Mouse (Mus musculus) gastrocnemius, postnatal 36 days (tissue): Measurements from ENCODE around the gene Grn. TPM values are rescaled to one million over a fixed set of nuclear protein-coding genes. Genes with fewer than 3 reads are reported as not detected.
A peak's percentile ranks its signal among the peaks of the same experiment; 100 is the strongest.

Experiments used
- DNase-seq, 2 experiments: peaks; one replicate each; pipeline ENCODE4 v3.0.0; 2022
- intact Hi-C: fragments of 180-260 bp; cut with DNase I; formaldehyde crosslinking; loops from one replicate; pipeline ENCODE4 v1.15.1; 2025
- microRNA-seq, 2 experiments: library from miRNA; unstranded; fragments of <30 nt; microRNA quantifications; one replicate each; pipeline ENCODE4 v1.2.0; 2021
- total RNA-seq, 2 experiments: library from RNA; stranded (reverse); gene quantifications; 2 replicates each; pipeline ENCODE4 v1.2.3; 2021

Grn gene
- total RNA-seq, 2 experiments from 2014 or later = 23.5 to 24.8 TPM

- intact Hi-C loops = no loop called here
- DNase-seq = no peak
These were observed 34.8 kb downstream of the Grn start for GRCm38 (mm10) chr11:102464901-102465300.

GRCm38 (mm10) chr11:102465713-102466436, 35.8 kb downstream of the Grn start:
- DNase-seq = peak; percentile 50 to 51
- intact Hi-C loops = no loop called here

GRCm38 (mm10) chr11:102467041-102467631, 37.0 kb downstream of the Grn start:
- peak; percentile 98 to 99 for DNase-seq
- intact Hi-C loops = no loop called here

GRCm38 (mm10) chr11:102469648-102470357, 39.7 kb downstream of the Grn start, which contains the start of gene Itga2b:
Gene Itga2b (minus strand): TSS chr11:102470122.
- intact Hi-C loops = no loop called here
- DNase-seq = no peak

GRCm38 (mm10) chr11:102475027-102475426, 44.9 kb downstream of the Grn start:
- no peak for DNase-seq
- intact Hi-C loops = no loop called here

- DNase-seq = no peak
- intact Hi-C loops = loop anchor here (2.0 kb wide), 1 partner anchor 102 kb away; no protein-coding TSS in a partner anchor
These were observed 48.6 kb downstream of the Grn start for GRCm38 (mm10) chr11:102478671-102479070.

GRCm38 (mm10) chr11:102479581-102479980, 49.5 kb downstream of the Grn start:
- no peak for DNase-seq
- intact Hi-C loops = loop anchor here (2.0 kb wide), 1 partner anchor 101 kb away; no protein-coding TSS in a partner anchor

- intact Hi-C loops = no loop called here
- no peak for DNase-seq
These were observed 50.0 kb downstream of the Grn start for GRCm38 (mm10) chr11:102480111-102480510.

GRCm38 (mm10) chr11:102480897-102481296, 50.8 kb downstream of the Grn start:
- intact Hi-C loops = no loop called here
- DNase-seq = no peak

GRCm38 (mm10) chr11:102481779-102482178, 51.7 kb downstream of the Grn start:
- intact Hi-C loops = no loop called here
- DNase-seq = no peak

Small RNAs within 50 kb of the gene (microRNA-seq; reads per million reads assigned to microRNA genes)
- gene Mir6930 = 0 reads per million in 2 experiments

Other genes with a start within 250 kb of the Grn start
- 10 to 100 TPM; 86.6 to 89.2 TPM for gene Lsm12, start 245.0 kb upstream of the Grn start, total RNA-seq
- gene G6pc3, start 240.7 kb upstream of the Grn start, total RNA-seq = 10 to 100 TPM; 45.6 TPM
- gene Hdac5, start 200.1 kb upstream of the Grn start, total RNA-seq = 10 to 100 TPM; 62.2 to 78.7 TPM
- gene BC030867, start 181.4 kb upstream of the Grn start, total RNA-seq = not detected
- gene Asb16, start 161.6 kb upstream of the Grn start, total RNA-seq = 10 to 100 TPM; 76.7 to 88.7 TPM
- gene Tmub2, start 145.4 kb upstream of the Grn start, total RNA-seq = 10 to 100 TPM; 12.7 to 13.5 TPM
- gene Atxn7l3, start 133.7 kb upstream of the Grn start, total RNA-seq = 10 to 100 TPM; 11.4 to 11.9 TPM
- 10 to 100 TPM; 29.1 to 37.7 TPM for gene Ubtf, start 110.6 kb upstream of the Grn start, total RNA-seq
- gene Slc4a1, start 64.1 kb upstream of the Grn start, total RNA-seq = under 1 TPM in 1 of 2 experiments, not detected in 1; 0.31 TPM
- gene Rundc3a, start 36.9 kb upstream of the Grn start, total RNA-seq = not detected
- 10 to 100 TPM; 56.2 to 64.3 TPM for gene Slc25a39, start 22.4 kb upstream of the Grn start, total RNA-seq
- 1 to 10 TPM; 1.4 to 1.6 TPM for gene Fam171a2, start 17.4 kb downstream of the Grn start, total RNA-seq
- gene Itga2b, start 39.8 kb downstream of the Grn start, total RNA-seq = 1 to 10 TPM in 1 of 2 experiments, under 1 TPM in 1; 0.56 to 1.1 TPM
- gene Gpatch8, start 126.1 kb downstream of the Grn start, total RNA-seq = 10 to 100 TPM; 20.2 to 24.4 TPM
- not detected for gene Gm11627, start 149.1 kb downstream of the Grn start, total RNA-seq
- gene Fzd2, start 174.1 kb downstream of the Grn start, total RNA-seq = 1 to 10 TPM; 1.3 to 2.4 TPM
- not detected for gene Meioc, start 233.4 kb downstream of the Grn start, total RNA-seq